Mouse (Mus musculus) liver, embryonic 11.5 days (tissue): ENCODE results near the gene Knl1. TPM values are rescaled to one million over a fixed set of nuclear protein-coding genes. Genes with fewer than 3 reads are reported as not detected.

Experiments used
- ATAC-seq: fragments of 200-750 bp; cut with Nextera tagmentation; replicated peaks from 2 replicates; pipeline ENCODE4 v1.8.0; 2017; ENCODE audit warnings: moderate number of reproducible peaks, mild to moderate bottlenecking, moderate TSS enrichment, moderate library complexity; ENCODE audit not compliant: low FRiP score
- DNase-seq: peaks from one replicate; pipeline ENCODE4 v3.0.0-alpha.2; 2017; ENCODE audit warnings: low spot score
- H3K27ac ChIP-seq: fragments of 300-500 bp; sonication (generic); 2 replicates; pipeline ENCODE4 v1.5.1; 2014; ENCODE audit warnings: mild to moderate bottlenecking, low read depth, low read length, control low read depth
- H3K27me3 ChIP-seq: fragments of 300-500 bp; sonication (generic); replicated peaks from 2 replicates; pipeline ENCODE4 v1.6.1; 2014; ENCODE audit warnings: low read length, mixed read lengths; ENCODE audit not compliant: control insufficient read depth, insufficient read depth
- H3K36me3 ChIP-seq: fragments of 300-500 bp; sonication (generic); 2 replicates; pipeline ENCODE4 v1.6.1; 2014; ENCODE audit warnings: mild to moderate bottlenecking, low read length, moderate library complexity, mixed read lengths; ENCODE audit not compliant: control insufficient read depth, insufficient read depth
- H3K4me1 ChIP-seq: fragments of 300-500 bp; sonication (generic); replicated peaks from 2 replicates; pipeline ENCODE4 v1.6.1; 2014; ENCODE audit warnings: low read length, mixed read lengths; ENCODE audit not compliant: control insufficient read depth, insufficient read depth
- H3K4me2 ChIP-seq: fragments of 300-500 bp; sonication (generic); 2 replicates; pipeline ENCODE4 v1.6.1; 2014; ENCODE audit warnings: mild to moderate bottlenecking, control low read depth, moderate library complexity
- H3K4me3 ChIP-seq: fragments of 300-500 bp; sonication (generic); 2 replicates; pipeline ENCODE4 v1.5.1; 2014; ENCODE audit warnings: low read depth, low read length, control low read depth
- H3K9ac ChIP-seq: fragments of 300-500 bp; sonication (generic); 2 replicates; pipeline ENCODE4 v1.6.1; 2014; ENCODE audit warnings: low read depth, low read length, control low read depth
- H3K9me3 ChIP-seq: fragments of 300-500 bp; sonication (generic); 2 replicates; pipeline ENCODE4 v1.6.1; 2016; ENCODE audit warnings: low read length, inconsistent platforms, mixed read lengths; ENCODE audit not compliant: control insufficient read depth
- WGBS: fragments of 180-500 bp; shearing (Covaris S2); extraction: QIAGEN DNeasy Blood & Tissue Kit; methylation state at CpG from one replicate; pipeline ENCODE4 v1.1.7; 2014; 5-methylcytosine and 5-hydroxymethylcytosine counted together
- polyA plus RNA-seq: library from polyadenylated mRNA; unstranded; fragments of >200 nt; fragmentation: Nextera tagmentation; extraction: Ambion mirVana; gene quantifications from 2 replicates; pipeline ENCODE4 v1.2.1, GENCODE M21; 2014

Gene Knl1
- polyA plus RNA-seq, 1 experiment from 2014 or later, result 60.7 TPM

DNA sequence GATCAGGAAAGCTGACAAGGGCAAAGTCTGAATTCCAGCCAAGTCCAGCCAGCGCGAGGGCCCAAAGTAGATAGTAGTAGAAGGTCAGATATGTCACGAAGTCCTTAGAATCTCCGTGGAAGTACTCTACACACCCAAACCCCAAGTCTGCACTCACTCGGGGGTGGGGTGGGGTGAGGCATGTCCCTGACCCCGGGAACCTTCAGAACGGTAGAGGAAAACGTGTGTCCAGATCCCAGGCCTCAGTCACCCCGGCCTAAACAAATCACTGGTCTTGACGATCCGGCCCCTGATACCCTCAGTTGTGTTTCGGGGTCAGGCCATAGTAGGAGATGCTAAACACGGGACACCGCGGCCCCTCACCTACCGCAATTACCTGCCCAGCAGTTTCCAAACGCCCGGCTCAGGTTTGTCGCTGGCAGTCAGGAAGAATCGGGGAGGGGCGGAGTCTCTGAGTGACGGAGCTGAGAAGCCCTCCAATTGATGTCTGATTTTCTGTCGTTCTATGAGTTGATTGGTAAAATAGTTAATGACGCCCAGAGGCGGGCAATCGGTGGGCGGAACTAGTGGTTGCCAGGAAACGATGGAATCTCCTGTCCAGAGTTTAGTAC is 17.9 kb upstream of the Knl1 start, which contains the start of gene Ccdc32:
Gene Ccdc32 (minus strand): TSS at position 453 of the 611 bp plus-strand sequence.
- no peaks in the 10 kb centered on the region for H3K9me3 ChIP-seq
- under 1% methylated on average over 28 of the region's 28 CpGs for WGBS
- peaks cover 11% of the 10 kb centered on the region; the same call in 1 of the 2 replicates for H3K4me1 ChIP-seq
- DNase-seq, result peak; percentile 88
- H3K27ac ChIP-seq, result no peak within 1 kb of the TSS
- peak within 1 kb of the TSS; percentile 72 for H3K4me3 ChIP-seq
- no peaks in the 10 kb centered on the region for H3K36me3 ChIP-seq
- H3K27me3 ChIP-seq, result no peaks in the 10 kb centered on the region
- H3K4me2 ChIP-seq, result peak within 1 kb of the TSS; percentile 87
- peak; percentile 85 for ATAC-seq
- peak within 1 kb of the TSS; percentile 79 for H3K9ac ChIP-seq

DNA sequence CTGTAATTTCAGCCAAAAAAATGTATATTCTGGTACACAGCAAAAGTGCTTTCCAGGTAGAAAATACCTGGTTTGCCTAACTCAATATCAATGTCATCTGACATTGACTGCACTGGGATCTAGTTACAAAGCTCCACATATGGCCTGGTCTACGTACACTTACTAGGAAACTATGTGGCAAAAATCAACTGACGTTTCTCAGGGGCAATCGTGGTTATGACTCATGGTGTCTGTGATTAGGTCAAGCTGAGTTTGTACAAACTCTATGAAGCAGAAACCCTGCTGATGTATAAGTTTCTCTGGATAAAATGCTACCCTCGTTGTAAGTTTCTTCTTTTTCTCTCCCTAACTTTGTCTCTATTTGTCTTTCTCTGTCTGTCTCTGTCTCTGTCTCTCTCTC is 14.7 kb upstream of the Knl1 start:
- Histone ChIP-seq H3K27me3 (no peaks in the 10 kb centered on the region), H3K4me1 (peaks cover 9% of the 10 kb centered on the region), H3K9ac (no peak overlapping the region), H3K36me3 (no peaks in the 10 kb centered on the region), H3K9me3 (no peaks in the 10 kb centered on the region), H3K27ac (no peak overlapping the region), H3K4me2 (no peak overlapping the region), H3K4me3 (no peak overlapping the region)
- DNase-seq, result no peak
- ATAC-seq, result no peak
- 49% methylated on average over 4 of the region's 4 CpGs for WGBS

DNA sequence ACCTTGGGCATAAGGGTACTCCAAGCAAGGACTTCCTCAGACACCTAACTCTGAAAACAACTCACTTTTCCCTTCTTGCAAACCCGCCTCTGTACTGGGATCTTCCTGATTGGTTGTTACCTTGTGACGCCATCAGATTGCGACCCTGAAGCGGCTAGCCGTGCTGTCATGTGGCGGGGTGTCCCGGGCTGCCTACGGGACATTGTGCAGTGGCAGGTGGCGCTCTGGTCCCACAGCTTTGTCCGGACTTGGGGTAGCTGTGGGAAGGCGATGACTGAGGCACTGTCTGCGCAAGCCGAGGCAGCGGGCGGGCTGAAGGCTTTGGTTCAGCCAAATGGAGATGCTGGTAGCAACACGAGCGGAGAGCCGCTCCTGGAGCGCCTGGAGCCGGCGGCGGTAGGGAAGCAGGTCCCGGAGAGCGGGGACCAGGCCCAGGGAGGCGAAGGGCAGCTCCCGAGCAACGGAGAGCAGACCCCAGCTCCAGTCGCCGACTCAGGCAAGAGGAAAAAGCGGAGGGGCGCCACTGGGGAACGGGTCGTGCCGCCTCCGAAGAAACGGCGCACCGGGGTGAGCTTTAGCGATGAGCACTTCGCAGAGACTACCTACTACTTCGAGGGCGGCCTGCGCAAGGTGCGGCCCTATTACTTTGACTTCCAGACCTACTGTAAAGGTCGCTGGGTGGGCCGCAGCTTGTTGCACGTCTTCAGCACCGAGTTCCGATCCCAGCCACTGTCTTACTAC is 12.1 kb upstream of the Knl1 start, which contains the start of gene Rpusd2:
Gene Rpusd2 (plus strand): TSS at position 135 of the 741 bp plus-strand sequence.
- peak within 1 kb of the TSS; percentile 95 for H3K9ac ChIP-seq
- H3K27me3 ChIP-seq, result no peaks in the 10 kb centered on the region
- peak within 1 kb of the TSS; percentile 85 for H3K4me2 ChIP-seq
- H3K27ac ChIP-seq, result peak within 1 kb of the TSS; percentile 84
- H3K36me3 ChIP-seq, result peaks cover 10% of the 10 kb centered on the region; the same call in 1 of the 2 replicates
- H3K9me3 ChIP-seq, result no peaks in the 10 kb centered on the region
- H3K4me1 ChIP-seq, result peaks cover 4% of the 10 kb centered on the region
- WGBS, result under 1% methylated on average over 49 of the region's 49 CpGs
- peak within 1 kb of the TSS; percentile 99 for H3K4me3 ChIP-seq
- DNase-seq, result peak; percentile 94
- peak; percentile 92 for ATAC-seq

DNA sequence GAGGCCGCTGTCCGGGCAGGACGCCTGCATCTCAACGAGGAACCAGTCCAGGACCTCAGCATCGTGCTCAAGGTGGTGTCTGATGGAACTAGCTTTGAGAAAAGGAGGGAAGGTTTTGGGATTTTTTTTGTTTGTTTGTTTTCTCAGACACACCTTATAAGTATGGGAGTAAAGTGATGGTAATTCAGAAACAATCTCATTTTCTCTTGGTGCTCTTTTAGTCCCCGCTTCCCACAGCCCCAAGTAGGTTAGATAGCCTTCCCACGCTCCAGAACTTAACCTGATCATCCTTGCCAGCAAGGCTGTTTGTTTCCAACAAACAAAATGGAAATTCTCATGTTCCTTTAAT is 11.5 kb upstream of the Knl1 start:
- ATAC-seq, result no peak
- Histone ChIP-seq H3K4me1 (peaks cover 4% of the 10 kb centered on the region), H3K4me3 (peak overlapping the region; percentile 99), H3K36me3 (peaks cover 11% of the 10 kb centered on the region; the same call in 1 of the 2 replicates), H3K27me3 (no peaks in the 10 kb centered on the region), H3K9ac (peak overlapping the region; percentile 95), H3K9me3 (no peaks in the 10 kb centered on the region), H3K4me2 (peak overlapping the region; percentile 85), H3K27ac (peak overlapping the region; percentile 84)
- 13% methylated on average over 7 of the region's 7 CpGs for WGBS
- DNase-seq, result no peak

DNA sequence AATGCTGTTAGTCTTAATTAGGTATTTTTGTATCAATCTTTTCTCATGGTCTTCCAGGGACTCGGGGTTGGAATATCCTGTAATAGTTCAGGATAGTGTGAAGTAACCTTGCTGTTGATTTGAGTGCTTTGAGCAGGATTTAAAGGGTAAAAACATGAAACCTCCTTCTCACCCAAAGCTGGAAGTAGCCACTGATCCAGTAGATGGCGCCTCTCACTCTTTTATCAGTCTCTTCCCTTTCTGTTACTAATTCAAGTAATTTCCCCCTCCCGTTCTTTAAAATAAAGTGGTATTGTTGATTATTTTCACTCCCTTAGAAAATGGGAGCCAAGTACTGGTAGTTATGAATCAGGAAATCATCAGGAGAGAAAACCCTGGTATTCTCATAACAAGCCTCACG is 6.0 kb upstream of the Knl1 start:
- Histone ChIP-seq H3K27me3 (no peaks in the 10 kb centered on the region), H3K9me3 (no peaks in the 10 kb centered on the region), H3K4me3 (no peak overlapping the region), H3K27ac (no peak overlapping the region), H3K4me2 (no peak overlapping the region), H3K4me1 (no peaks in the 10 kb centered on the region), H3K9ac (no peak overlapping the region), H3K36me3 (peaks cover 11% of the 10 kb centered on the region; the same call in 1 of the 2 replicates)
- WGBS, result 47% methylated on average over 4 of the region's 4 CpGs
- ATAC-seq (no peak), DNase-seq (no peak)

DNA sequence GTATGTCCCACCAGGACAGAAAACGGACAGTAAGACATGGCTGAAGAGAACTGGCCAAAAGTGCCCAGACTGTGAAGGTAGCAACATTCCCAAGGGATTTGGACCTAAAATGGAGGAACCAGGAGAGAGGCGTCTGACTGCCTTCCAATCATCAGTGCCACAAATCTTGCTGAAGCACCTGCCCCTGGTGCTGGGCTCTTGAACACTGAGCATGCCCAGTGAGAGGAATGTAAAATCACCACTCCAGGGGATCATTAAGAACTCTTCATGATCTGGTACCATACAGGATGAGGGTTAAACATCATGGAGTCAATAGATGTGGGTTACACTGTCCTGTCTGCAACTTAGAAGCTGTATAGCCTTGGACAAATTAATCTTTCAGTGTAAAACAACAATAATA is 1.8 kb upstream of the Knl1 start:
- Histone ChIP-seq H3K4me1 (peaks cover 11% of the 10 kb centered on the region; the same call in 1 of the 2 replicates), H3K27me3 (no peaks in the 10 kb centered on the region), H3K9me3 (no peaks in the 10 kb centered on the region), H3K27ac (no peak overlapping the region), H3K36me3 (no peaks in the 10 kb centered on the region; the same call in 1 of the 2 replicates), H3K9ac (no peak overlapping the region), H3K4me2 (no peak overlapping the region), H3K4me3 (no peak overlapping the region)
- ATAC-seq, result no peak
- DNase-seq, result no peak
- WGBS, result 79% methylated on average over 2 of the region's 2 CpGs

DNA sequence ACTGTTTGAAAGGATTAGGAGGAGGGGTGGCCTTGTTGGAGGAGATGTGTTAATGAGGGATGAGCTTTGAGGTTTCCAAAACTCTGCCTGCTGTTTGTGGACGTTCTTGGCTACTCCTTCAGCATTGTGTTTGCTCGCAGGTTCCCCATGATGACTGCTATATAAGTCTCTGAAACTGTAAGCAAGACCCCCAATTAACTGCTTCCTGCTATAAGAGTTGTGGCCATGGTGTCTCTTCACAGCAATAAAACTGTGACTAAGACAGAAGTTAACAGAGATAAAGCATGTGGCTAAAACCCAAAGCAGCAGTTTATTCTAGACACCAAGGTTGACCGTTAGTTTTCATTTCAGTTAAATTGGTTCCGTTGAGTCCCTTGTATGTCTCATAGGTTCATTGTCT is 930 bp downstream of the Knl1 start:
- peak overlapping the region; percentile 94 for H3K27ac ChIP-seq
- H3K9me3 ChIP-seq, result no peaks in the 10 kb centered on the region
- DNase-seq (no peak), ATAC-seq (no peak)
- H3K36me3 ChIP-seq, result no peaks in the 10 kb centered on the region
- peak overlapping the region; percentile 97 for H3K4me3 ChIP-seq
- no peaks in the 10 kb centered on the region for H3K27me3 ChIP-seq
- peaks cover 11% of the 10 kb centered on the region; the same call in 1 of the 2 replicates for H3K4me1 ChIP-seq
- H3K9ac ChIP-seq, result peak overlapping the region; percentile 94
- 14% methylated on average over 4 of the region's 4 CpGs for WGBS
- peak overlapping the region; percentile 83 for H3K4me2 ChIP-seq

DNA sequence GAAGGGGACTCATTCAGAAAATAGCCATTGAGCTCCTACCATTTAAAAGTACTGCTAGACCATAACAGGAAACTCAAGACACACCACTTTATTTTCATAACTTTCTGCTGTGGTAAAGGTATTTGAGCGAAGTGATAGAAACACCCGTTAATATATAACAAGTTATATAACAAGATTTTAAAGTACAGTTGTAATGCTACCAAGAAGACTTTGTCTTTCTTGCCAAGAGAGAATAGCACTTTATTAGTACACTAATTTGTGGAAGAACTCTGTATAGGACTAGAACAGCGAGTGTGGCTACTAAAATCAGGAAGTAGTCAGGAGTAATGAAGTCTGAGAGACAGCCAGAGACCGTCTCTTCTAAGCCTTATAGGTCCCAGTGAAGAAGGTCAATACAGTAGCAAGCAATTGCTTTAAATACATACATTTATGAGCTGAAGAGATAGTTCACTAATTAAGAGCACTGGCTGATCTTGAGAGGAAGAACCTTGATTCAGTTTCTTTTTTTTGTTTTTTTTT is 3.3 kb downstream of the Knl1 start:
- DNase-seq (no peak), ATAC-seq (no peak)
- 73% methylated on average over 4 of the region's 4 CpGs for WGBS
- H3K4me2 ChIP-seq, result no peak overlapping the region; the same call in 1 of the 2 replicates
- no peaks in the 10 kb centered on the region for H3K27me3 ChIP-seq
- peaks cover 11% of the 10 kb centered on the region; the same call in 1 of the 2 replicates for H3K4me1 ChIP-seq
- no peak overlapping the region for H3K9ac ChIP-seq
- H3K36me3 ChIP-seq, result no peaks in the 10 kb centered on the region; the same call in 1 of the 2 replicates
- H3K9me3 ChIP-seq, result no peaks in the 10 kb centered on the region
- H3K27ac ChIP-seq, result no peak overlapping the region
- no peak overlapping the region for H3K4me3 ChIP-seq
